Mouse (Mus musculus): ENCODE data around the gene Tfec.

DNA sequence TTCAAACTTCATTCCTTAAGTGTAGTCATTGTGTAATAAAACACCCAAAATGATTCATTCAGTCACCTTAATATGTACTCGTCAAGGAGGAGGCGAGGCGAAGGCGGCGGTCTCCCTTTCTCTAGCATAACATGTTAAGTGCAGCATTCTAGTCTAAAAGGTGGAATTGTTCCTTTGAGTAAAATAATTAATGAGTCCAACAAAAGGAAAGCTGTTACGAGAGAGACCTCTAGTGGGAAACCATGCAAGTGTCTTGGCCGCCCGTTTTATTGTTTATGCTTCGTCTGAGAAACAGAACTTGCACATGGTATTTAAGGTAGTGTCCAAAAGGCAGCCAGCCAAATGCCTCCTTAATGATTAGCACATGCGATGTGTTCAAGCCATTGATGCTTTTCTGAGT, 100.6 kb downstream of the Tfec start:
- TF ChIP-seq CTCF (IDR thresholded peaks at IDR 0.05; ENCODE audit: low read depth, low read length) = no peak
- TF ChIP-seq GATA1 (IDR thresholded peaks at IDR 0.05; ENCODE audit: borderline replicate concordance, low read length) = no peak
- no peak for TF ChIP-seq TAL1 (conservative IDR thresholded peaks at IDR 0.05; ENCODE audit: low read depth, low read length)
- no peak for TF ChIP-seq POLR2AphosphoS5 (IDR thresholded peaks at IDR 0.05; ENCODE audit: insufficient replicate concordance, low read depth, low read length)
